Mouse (Mus musculus) lung, adult 2 months (tissue): ENCODE results near the gene Tor3a. TPM values are rescaled to one million over a fixed set of nuclear protein-coding genes. Genes with fewer than 3 reads are reported as not detected.

Source experiments
- DNase-seq: peaks from one replicate; pipeline ENCODE4 v3.0.0; 2022
- H3K4me1 ChIP-seq: fragments of 200-500 bp; 2 replicates; pipeline ENCODE4 v1.6.1; 2011; ENCODE audit warnings: low read length; ENCODE audit not compliant: control insufficient read depth, insufficient read depth
- H3K4me3 ChIP-seq: fragments of 200-500 bp; replicated peaks from 2 replicates; pipeline ENCODE3; 2011; ENCODE audit warnings: low read depth, mild to moderate bottlenecking, control low read depth, low read length; ENCODE audit errors: extremely low read depth
- CTCF ChIP-seq: fragments of 200-500 bp; IDR thresholded peaks from 2 replicates; pipeline ENCODE4 v1.5.1; 2011; ENCODE audit warnings: mild to moderate bottlenecking, low read length, control low read depth; ENCODE audit not compliant: insufficient read depth
- POLR2A ChIP-seq: fragments of 200-500 bp; IDR thresholded peaks from 2 replicates; pipeline ENCODE4 v1.6.1; 2011; ENCODE audit warnings: low read depth, mild to moderate bottlenecking, control low read depth, low read length, borderline replicate concordance; ENCODE audit errors: extremely low read depth
- WGBS: fragments of 180-500 bp; shearing (Covaris S2); methylation state at CpG from one replicate; pipeline ENCODE4 v1.1.7; 2018; 5-methylcytosine and 5-hydroxymethylcytosine counted together
- polyA plus RNA-seq: library from polyadenylated mRNA; depleted of rRNA; stranded (reverse); fragments of >200 nt; gene quantifications from 2 replicates; pipeline ENCODE4 v1.2.3, GENCODE M21; 2012; rRNA removed

Tor3a gene
- polyA plus RNA-seq, result 73.2 and 105 TPM in 2 replicates

DNA sequence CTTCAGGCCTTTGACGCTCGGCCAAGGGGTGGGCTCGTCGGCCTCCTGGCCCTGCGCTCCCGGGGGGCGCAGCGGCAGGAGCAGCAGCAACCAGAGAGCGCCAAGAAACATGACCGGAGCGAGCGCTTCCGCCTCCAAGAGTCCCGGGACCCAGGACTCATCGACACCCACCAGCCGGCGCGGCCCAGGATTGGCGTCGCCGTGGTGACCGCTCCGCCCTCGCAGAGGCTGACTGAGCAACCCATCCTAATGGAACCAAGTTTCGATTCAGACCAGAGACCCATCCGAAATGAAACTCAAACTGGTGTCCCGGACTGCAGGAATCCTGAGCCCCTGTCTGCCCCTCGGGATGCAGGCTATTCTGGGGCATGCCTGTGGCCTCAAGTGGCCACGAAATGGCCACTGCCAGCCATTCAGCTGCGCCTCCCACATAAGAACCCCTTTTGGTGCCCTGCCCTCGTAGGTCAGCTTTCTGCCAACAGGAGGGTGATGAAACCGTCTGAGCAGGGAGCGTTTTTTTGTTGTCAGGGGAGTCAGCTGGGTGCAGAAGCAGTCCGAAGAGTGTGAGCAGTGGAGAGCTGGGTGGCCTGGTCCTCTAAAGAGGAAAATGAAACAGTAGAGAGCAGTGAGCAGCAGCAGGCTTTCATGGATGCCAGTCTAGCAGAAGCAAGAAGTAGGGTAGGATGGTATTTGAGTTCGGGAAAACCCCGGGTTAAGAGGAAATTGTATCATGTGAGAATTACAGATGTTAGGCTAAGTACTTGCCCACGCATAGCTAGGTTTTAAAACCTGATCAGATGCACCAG lies at the start of gene Tor3a:
Gene Tor3a, minus strand, starts transcription at position 162 of the 806 bp plus-strand sequence.
- H3K4me1 ChIP-seq, result peaks cover 11% of the 10 kb centered on the region
- 2% methylated on average over 37 of the region's 37 CpGs for WGBS
- H3K4me3 ChIP-seq, result peak within 1 kb of the TSS; percentile 80
- TF ChIP-seq CTCF (no peak), POLR2A (peak; percentile 53; the same call in 1 of the 2 replicates)
- peak; percentile 85 for DNase-seq

GRCm38 (mm10) chr1:156722089-156722488 lies 47.9 kb upstream of the Tor3a start:
- 38% methylated on average over 6 of the region's 6 CpGs for WGBS
- no peak for DNase-seq
- Histone ChIP-seq H3K4me1 (peaks cover 2% of the 10 kb centered on the region), H3K4me3 (no peak overlapping the region)
- TF ChIP-seq CTCF, result no peak
- TF ChIP-seq POLR2A, result no peak

DNA sequence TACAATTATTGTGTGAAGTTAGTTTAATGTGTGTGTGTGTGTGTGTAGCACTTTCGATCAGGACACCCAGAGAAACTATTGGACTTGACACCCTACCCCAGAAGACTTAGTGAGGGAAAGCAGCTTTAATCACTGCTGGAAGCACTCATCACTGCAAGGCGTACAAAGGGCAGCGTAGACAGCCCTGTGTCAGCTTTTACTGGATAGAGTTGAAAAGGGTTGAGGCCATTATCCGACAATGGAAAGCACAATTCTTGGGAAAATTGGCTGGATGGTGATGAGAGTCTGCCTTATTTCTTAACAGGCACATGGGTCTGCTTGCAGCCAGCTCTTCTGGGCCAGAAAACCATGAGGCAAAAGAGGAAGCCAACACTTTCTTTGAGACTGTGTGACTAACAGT lies 45.9 kb upstream of the Tor3a start:
- TF ChIP-seq POLR2A (no peak), CTCF (no peak)
- WGBS, result 80% methylated on average over 4 of the region's 4 CpGs
- no peak for DNase-seq
- H3K4me3 ChIP-seq, result no peak overlapping the region
- peaks cover 4% of the 10 kb centered on the region for H3K4me1 ChIP-seq

GRCm38 (mm10) chr1:156718950-156719805 lies 45.0 kb upstream of the Tor3a start, which contains the start of gene Fam20b:
Gene Fam20b (minus strand): TSS chr1:156719086.
- 2% methylated on average over 37 of the region's 47 CpGs for WGBS
- DNase-seq, result peak; percentile 97
- H3K4me3 ChIP-seq, result peak within 1 kb of the TSS; percentile 79
- TF ChIP-seq CTCF (no peak), POLR2A (no peak; the same call in 1 of the 2 replicates)
- peaks cover 4% of the 10 kb centered on the region for H3K4me1 ChIP-seq

DNA sequence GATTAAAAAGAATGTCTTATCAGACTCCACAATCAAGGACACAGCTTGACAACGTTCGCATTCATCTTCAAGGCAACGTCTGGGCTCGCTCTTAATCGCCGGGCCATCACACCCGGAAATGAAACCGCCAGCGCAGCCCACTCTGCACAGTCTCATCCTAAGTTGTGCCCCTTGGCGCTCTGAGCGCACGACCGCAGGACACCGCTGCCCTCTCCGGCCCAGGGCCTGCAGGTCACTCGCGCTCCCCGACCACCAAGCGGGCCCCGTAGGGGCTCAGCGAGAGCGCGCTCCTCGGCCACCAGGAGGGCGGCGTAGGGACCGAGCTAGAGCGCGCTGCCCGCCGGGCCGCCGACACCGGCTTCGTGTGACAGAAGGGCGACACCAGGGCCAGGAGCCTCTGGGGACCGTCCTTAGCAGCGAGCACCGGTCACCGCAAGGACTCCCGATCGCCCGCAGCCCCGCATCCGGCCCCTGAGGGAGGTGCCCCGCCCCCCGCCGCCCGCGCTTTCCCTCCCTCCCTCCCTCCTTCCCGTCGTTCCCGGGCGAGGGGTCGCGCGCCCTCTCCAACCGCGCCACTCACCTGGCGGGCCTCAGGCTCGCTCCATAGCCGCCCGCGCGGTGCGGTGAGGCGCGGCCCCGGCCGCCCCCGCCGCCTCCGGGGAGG lies 44.3 kb upstream of the Tor3a start:
- peak; percentile 66 for DNase-seq
- under 1% methylated on average over 66 of the region's 73 CpGs for WGBS
- TF ChIP-seq CTCF (no peak), POLR2A (0 out of 2 replicates have a peak, but pooled peaks have one; percentile 3)
- peaks cover 4% of the 10 kb centered on the region for H3K4me1 ChIP-seq
- H3K4me3 ChIP-seq, result peak overlapping the region; percentile 79

DNA sequence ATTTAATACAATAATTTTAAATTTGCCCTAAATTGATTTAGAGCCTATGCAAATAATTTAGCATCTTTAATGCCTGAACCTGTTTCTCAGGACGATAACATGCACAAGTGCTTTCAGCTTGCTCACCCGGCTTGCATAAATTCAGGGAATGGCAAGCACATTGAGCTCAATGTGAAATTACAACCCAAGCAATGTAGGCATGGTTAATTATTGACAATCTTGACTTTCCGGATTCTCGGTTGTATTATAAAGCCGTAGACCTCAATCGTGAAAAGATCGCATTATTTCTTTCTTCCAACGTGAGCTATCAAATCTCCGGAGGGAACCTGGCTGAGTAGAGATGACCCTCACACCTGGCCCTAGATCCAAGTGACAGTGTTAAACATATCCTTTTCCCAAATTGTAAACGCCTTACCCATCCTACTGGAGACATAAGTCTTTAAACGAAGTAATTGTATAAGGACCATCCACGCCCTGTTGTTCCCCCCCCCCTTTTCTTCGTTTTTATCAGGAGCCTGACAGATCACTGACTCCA lies 43.7 kb upstream of the Tor3a start:
- Histone ChIP-seq H3K4me1 (peaks cover 4% of the 10 kb centered on the region), H3K4me3 (peak overlapping the region; percentile 79)
- 12% methylated on average over 13 of the region's 13 CpGs for whole genome bisulfite sequencing
- TF ChIP-seq CTCF, result no peak
- no peak for TF ChIP-seq POLR2A
- peak; percentile 12 for DNase-seq

- TF ChIP-seq CTCF (no peak), POLR2A (no peak)
- Histone ChIP-seq H3K4me1 (peaks cover 4% of the 10 kb centered on the region), H3K4me3 (no peak overlapping the region)
- WGBS, result 76% methylated on average over 6 of the region's 6 CpGs
- no peak for DNase-seq
Observed at GRCm38 (mm10) chr1:156716681-156717080, 42.5 kb upstream of the Tor3a start.

DNA sequence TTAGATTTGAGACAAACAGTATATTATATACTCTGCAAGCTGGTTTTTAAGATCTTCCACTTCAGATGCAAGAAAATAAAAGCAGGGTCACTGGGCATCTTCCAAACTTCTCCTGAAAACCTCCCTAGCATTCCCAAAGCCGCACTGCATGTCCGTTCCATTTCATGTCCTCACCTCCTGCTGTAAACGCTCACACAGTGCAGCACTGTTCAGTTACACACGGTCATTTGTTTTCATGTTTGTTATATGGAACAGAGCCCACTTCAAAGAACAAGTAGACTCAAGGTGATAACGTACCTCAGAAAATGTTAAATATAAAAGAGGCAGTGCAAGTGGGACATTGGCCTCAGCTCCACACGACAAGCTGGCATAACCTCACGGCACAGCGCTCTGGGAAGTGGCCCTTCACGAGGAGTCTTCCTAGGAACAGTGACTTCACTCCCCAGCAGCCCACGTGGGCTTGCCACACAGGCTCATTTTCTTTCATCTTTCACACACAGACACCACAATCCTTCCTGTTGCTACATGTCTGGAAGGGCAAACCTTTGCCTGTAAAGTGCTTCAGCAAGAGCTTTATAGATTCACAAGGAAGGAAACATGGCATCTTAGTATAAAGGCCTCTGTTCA lies 36.4 kb upstream of the Tor3a start:
- 45% methylated on average over 10 of the region's 10 CpGs for WGBS
- TF ChIP-seq POLR2A (no peak), CTCF (no peak)
- H3K4me3 ChIP-seq, result no peak overlapping the region
- no peak for DNase-seq
- H3K4me1 ChIP-seq, result peaks cover 1% of the 10 kb centered on the region; the same call in 1 of the 2 replicates

GRCm38 (mm10) chr1:156708672-156709071 lies 34.5 kb upstream of the Tor3a start:
- H3K4me1 ChIP-seq, result no peaks in the 10 kb centered on the region
- no peak for DNase-seq
- H3K4me3 ChIP-seq, result no peak overlapping the region
- WGBS, result 90% methylated on average over 3 of the region's 3 CpGs
- TF ChIP-seq POLR2A, result no peak
- no peak for TF ChIP-seq CTCF
